Mouse (Mus musculus): ENCODE measurements around the gene C2cd4c. TPM values are rescaled to one million over a fixed set of nuclear protein-coding genes. Genes with fewer than 3 reads are reported as not detected.

C2cd4c gene
- total and polyA plus RNA-seq, 3 experiments, result 0.01 TPM; not detected in 2

GRCm38 (mm10) chr10:79574796-79575195 lies 39.0 kb downstream of the C2cd4c start:
- Histone ChIP-seq H3K36me3 (ENCODE audit: control insufficient read depth in 1 of 2, insufficient read depth in 2 of 2, low read length in 2 of 2) (no peaks in the 10 kb centered on the region), H3K4me3 (ENCODE audit: control insufficient read depth in 1 of 2, insufficient read depth in 1 of 2, low read depth in 2 of 2, low read length in 2 of 2) (no peak overlapping the region), H3K9ac (ENCODE audit: control insufficient read depth, low read depth, low read length, poor library complexity, severe bottlenecking) (no peak overlapping the region), H3K27me3 (ENCODE audit: control insufficient read depth in 1 of 2, insufficient read depth in 2 of 2, low read length in 2 of 2) (peaks cover 0 to 2% of the 10 kb centered on the region in 2 experiments; a peak in 1 of 4 replicates), H3K27ac (ENCODE audit: control insufficient read depth, low read depth, low read length) (no peak overlapping the region), H3K9me3 (replicated peaks; ENCODE audit: insufficient read depth, low read length) (no peaks in the 10 kb centered on the region), H3K4me1 (ENCODE audit: control insufficient read depth in 1 of 2, insufficient read depth in 2 of 2, low read length in 2 of 2) (no peaks in the 10 kb centered on the region), H3K79me2 (ENCODE audit: control insufficient read depth, insufficient read depth, low read length, poor library complexity) (no peaks in the 10 kb centered on the region)
- no peak for DNase-seq (ENCODE audit: low read depth, low spot score)
- no peak for TF ChIP-seq CTCF (IDR thresholded peaks at IDR 0.05 in 2 of 3, conservative IDR thresholded peaks at IDR 0.05 in 1 of 3; ENCODE audit: control insufficient read depth in 1 of 3, insufficient read depth in 1 of 3, low read depth in 2 of 3, low read length in 3 of 3, poor library complexity in 1 of 3, severe bottlenecking in 1 of 3)
- TF ChIP-seq MYC (IDR thresholded peaks at IDR 0.05; ENCODE audit: low read depth, low read length), result no peak
- TF ChIP-seq CHD2 (IDR thresholded peaks at IDR 0.05; ENCODE audit: low read length), result no peak
- TF ChIP-seq ZKSCAN1 (IDR thresholded peaks at IDR 0.05; ENCODE audit: low read depth, low read length), result no peak
- TF ChIP-seq TBP (IDR thresholded peaks at IDR 0.05; ENCODE audit: low read depth, low read length), result no peak
- no peak for TF ChIP-seq E2F4 (IDR thresholded peaks at IDR 0.05; ENCODE audit: borderline replicate concordance, low read depth, low read length)
- no peak for TF ChIP-seq ZC3H11A (IDR thresholded peaks at IDR 0.05; ENCODE audit: low read depth, low read length)
- no peak for TF ChIP-seq MAX (IDR thresholded peaks at IDR 0.05; ENCODE audit: low read length)
- no peak for TF ChIP-seq EP300 (IDR thresholded peaks at IDR 0.05; ENCODE audit: low read depth in 1 of 2, low read length in 2 of 2)
- TF ChIP-seq SMC3 (IDR thresholded peaks at IDR 0.05; ENCODE audit: low read depth, low read length), result no peak
- TF ChIP-seq MYB (IDR thresholded peaks at IDR 0.05; ENCODE audit: low read depth, low read length), result no peak
- no peak for TF ChIP-seq BHLHE40 (IDR thresholded peaks at IDR 0.05; ENCODE audit: borderline replicate concordance, low read depth, low read length)

DNA sequence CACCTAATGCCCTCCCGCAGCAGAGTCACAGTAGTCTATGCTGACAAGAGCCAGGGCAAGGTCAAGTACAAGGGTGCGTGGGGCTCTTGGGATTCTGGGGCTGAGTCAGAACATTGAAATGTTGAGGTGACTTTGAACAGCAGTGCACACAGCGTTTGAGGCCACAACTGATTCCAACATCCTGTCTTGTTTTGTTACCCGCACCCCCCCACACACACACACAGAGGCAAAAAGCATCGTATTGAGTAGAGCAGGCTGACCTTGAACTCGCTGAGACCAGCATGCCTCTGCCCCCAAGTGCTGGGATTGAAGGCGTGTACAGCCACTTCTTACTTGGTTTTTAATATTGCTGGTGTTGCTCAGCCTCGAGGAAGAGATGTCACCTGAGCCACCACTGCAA lies 39.5 kb downstream of the C2cd4c start:
- no peak overlapping the region for H3K9ac ChIP-seq (ENCODE audit: control insufficient read depth, low read depth, low read length, poor library complexity, severe bottlenecking)
- no peaks in the 10 kb centered on the region for H3K79me2 ChIP-seq (ENCODE audit: control insufficient read depth, insufficient read depth, low read length, poor library complexity)
- no peak for TF ChIP-seq MAX (IDR thresholded peaks at IDR 0.05; ENCODE audit: low read length)
- no peak for TF ChIP-seq TBP (IDR thresholded peaks at IDR 0.05; ENCODE audit: low read depth, low read length)
- no peak for TF ChIP-seq RCOR1 (IDR thresholded peaks at IDR 0.05; ENCODE audit: low read depth, low read length)
- no peak for DNase-seq (ENCODE audit: low read depth, low spot score)
- H3K27ac ChIP-seq (ENCODE audit: control insufficient read depth, low read depth, low read length), result no peak overlapping the region
- H3K4me1 ChIP-seq (ENCODE audit: control insufficient read depth in 1 of 2, insufficient read depth in 2 of 2, low read length in 2 of 2), result no peaks in the 10 kb centered on the region
- no peak overlapping the region for H3K4me3 ChIP-seq (ENCODE audit: control insufficient read depth in 1 of 2, insufficient read depth in 1 of 2, low read depth in 2 of 2, low read length in 2 of 2)
- peaks cover 0 to 2% of the 10 kb centered on the region in 2 experiments; a peak in 1 of 4 replicates for H3K27me3 ChIP-seq (ENCODE audit: control insufficient read depth in 1 of 2, insufficient read depth in 2 of 2, low read length in 2 of 2)
- H3K9me3 ChIP-seq (replicated peaks; ENCODE audit: insufficient read depth, low read length), result no peaks in the 10 kb centered on the region
- H3K36me3 ChIP-seq (ENCODE audit: control insufficient read depth in 1 of 2, insufficient read depth in 2 of 2, low read length in 2 of 2), result no peaks in the 10 kb centered on the region

GRCm38 (mm10) chr10:79573611-79574010 lies 40.2 kb downstream of the C2cd4c start:
- DNase-seq (ENCODE audit: low read depth, low spot score), result no peak
- Histone ChIP-seq H3K27ac (ENCODE audit: control insufficient read depth, low read depth, low read length) (no peak overlapping the region), H3K79me2 (ENCODE audit: control insufficient read depth, insufficient read depth, low read length, poor library complexity) (no peaks in the 10 kb centered on the region), H3K9me3 (replicated peaks; ENCODE audit: insufficient read depth, low read length) (no peaks in the 10 kb centered on the region), H3K27me3 (ENCODE audit: control insufficient read depth in 1 of 2, insufficient read depth in 2 of 2, low read length in 2 of 2) (peaks cover 0 to 2% of the 10 kb centered on the region in 2 experiments; a peak in 1 of 4 replicates), H3K9ac (ENCODE audit: control insufficient read depth, low read depth, low read length, poor library complexity, severe bottlenecking) (no peak overlapping the region), H3K4me3 (ENCODE audit: control insufficient read depth in 1 of 2, insufficient read depth in 1 of 2, low read depth in 2 of 2, low read length in 2 of 2) (no peak overlapping the region), H3K4me1 (ENCODE audit: control insufficient read depth in 1 of 2, insufficient read depth in 2 of 2, low read length in 2 of 2) (no peaks in the 10 kb centered on the region), H3K36me3 (ENCODE audit: control insufficient read depth in 1 of 2, insufficient read depth in 2 of 2, low read length in 2 of 2) (no peaks in the 10 kb centered on the region)
- TF ChIP-seq CTCF (IDR thresholded peaks at IDR 0.05 in 2 of 3, conservative IDR thresholded peaks at IDR 0.05 in 1 of 3; ENCODE audit: control insufficient read depth in 1 of 3, insufficient read depth in 1 of 3, low read depth in 2 of 3, low read length in 3 of 3, poor library complexity in 1 of 3, severe bottlenecking in 1 of 3) (no peak), POLR2AphosphoS2 (IDR thresholded peaks at IDR 0.05; ENCODE audit: low read length) (no peak), POLR2AphosphoS5 (IDR thresholded peaks at IDR 0.05; ENCODE audit: borderline replicate concordance, low read depth, low read length) (no peak), ZMIZ1 (IDR thresholded peaks at IDR 0.05; ENCODE audit: low read depth, low read length) (no peak), NRF1 (IDR thresholded peaks at IDR 0.05; ENCODE audit: insufficient read depth, low read depth, low read length, poor library complexity, severe bottlenecking) (no peak), USF1 (IDR thresholded peaks at IDR 0.05; ENCODE audit: low read depth, low read length) (no peak), BHLHE40 (IDR thresholded peaks at IDR 0.05; ENCODE audit: borderline replicate concordance, low read depth, low read length) (no peak), USF2 (IDR thresholded peaks at IDR 0.05; ENCODE audit: borderline replicate concordance in 1 of 2, insufficient read depth in 1 of 2, low read depth in 1 of 2, low read length in 2 of 2) (no peak), KAT2A (conservative IDR thresholded peaks at IDR 0.05; ENCODE audit: low read depth, low read length) (no peak), EP300 (IDR thresholded peaks at IDR 0.05; ENCODE audit: low read depth in 1 of 2, low read length in 2 of 2) (no peak)
